Mouse (Mus musculus) CH12.LX (cell line): ENCODE results near the gene Pan3. TPM values are rescaled to one million over a fixed set of nuclear protein-coding genes. Genes with fewer than 3 reads are reported as not detected.
"Not testable (repeated sequence)": the region's sequence is repeated elsewhere in the genome, so short reads cannot be mapped to it uniquely, and the experiment has no call there.

Experiments used
- DNase-seq: peaks from one replicate; pipeline ENCODE4 v3.0.0-alpha.2; 2013; ENCODE audit errors: extremely low read depth
- H3K27ac ChIP-seq: 2 replicates; pipeline ENCODE4 v1.5.1; 2012; ENCODE audit warnings: low read depth, mild to moderate bottlenecking, control low read depth, moderate library complexity; ENCODE audit not compliant: insufficient read depth
- H3K27me3 ChIP-seq: replicated peaks from 2 replicates; pipeline ENCODE3; 2012; ENCODE audit warnings: inconsistent platforms
- H3K36me3 ChIP-seq, 2 experiments: replicated peaks in 1 of 2; 2 replicates each; pipeline versions ENCODE3 to v1.6.1; 2012; ENCODE audit warnings: inconsistent platforms in 1 of 2, low read length in 1 of 2, mild to moderate bottlenecking in 1 of 2, mixed read lengths in 1 of 2, moderate library complexity in 1 of 2; ENCODE audit not compliant: control insufficient read depth in 1 of 2, insufficient read depth in 1 of 2
- H3K4me1 ChIP-seq, 2 experiments: 2 replicates each; pipeline ENCODE4 v1.6.1; 2012; ENCODE audit warnings: inconsistent platforms in 1 of 2, moderate library complexity in 1 of 2; ENCODE audit not compliant: insufficient read depth in 2 of 2, control insufficient read depth in 1 of 2
- H3K4me2 ChIP-seq: 2 replicates; pipeline ENCODE4 v1.6.1; 2012; ENCODE audit warnings: low read depth, mild to moderate bottlenecking, control low read depth; ENCODE audit not compliant: poor library complexity, insufficient read depth, severe bottlenecking
- H3K4me3 ChIP-seq, 3 experiments: fragments of 150-350 bp in 1 of 3; sonication (generic) in 1 of 3; replicated peaks in 1 of 3; 2 replicates each; pipeline versions ENCODE3 to v1.5.1; 2011 to 2012; ENCODE audit warnings: low read depth in 2 of 3, low read length in 2 of 3, mild to moderate bottlenecking in 2 of 3, moderate library complexity in 2 of 3, control low read depth in 1 of 3, improper control_type of control experiment in 1 of 3, inconsistent platforms in 1 of 3, mixed read lengths in 1 of 3; ENCODE audit not compliant: poor library complexity in 1 of 3
- H3K79me2 ChIP-seq: replicated peaks from 2 replicates; pipeline ENCODE4 v1.6.1; 2012; ENCODE audit warnings: mild to moderate bottlenecking, moderate library complexity; ENCODE audit not compliant: control insufficient read depth, poor library complexity, insufficient read depth, severe bottlenecking; ENCODE audit errors: extremely low read depth
- H3K9ac ChIP-seq: 2 replicates; pipeline ENCODE4 v1.6.1; 2012; ENCODE audit warnings: low read depth, mild to moderate bottlenecking, control low read depth, moderate library complexity; ENCODE audit not compliant: insufficient read depth
- H3K9me3 ChIP-seq: replicated peaks from 2 replicates; pipeline ENCODE3; 2012; ENCODE audit warnings: low read length, inconsistent platforms, mixed read lengths
- CHD1 ChIP-seq: IDR thresholded peaks from 2 replicates; pipeline ENCODE4 v1.6.1; 2012; ENCODE audit warnings: low read depth, low read length, improper control_type of control experiment, inconsistent platforms
- CHD2 ChIP-seq: IDR thresholded peaks from 2 replicates; pipeline ENCODE4 v1.6.1; 2011; ENCODE audit warnings: low read length, improper control_type of control experiment
- ETS1 ChIP-seq: conservative IDR thresholded peaks from 2 replicates; pipeline ENCODE4 v1.6.1; 2012; ENCODE audit warnings: low read depth, mild to moderate bottlenecking, inconsistent platforms, low read length, improper control_type of control experiment, moderate library complexity
- KAT2A ChIP-seq: IDR thresholded peaks from 2 replicates; pipeline ENCODE4 v1.6.1; 2012; ENCODE audit warnings: low read length, improper control_type of control experiment, inconsistent platforms; ENCODE audit not compliant: insufficient replicate concordance
- MEF2A ChIP-seq: IDR thresholded peaks from 2 replicates; pipeline ENCODE4 v1.6.1; 2014; ENCODE audit warnings: low read depth, mild to moderate bottlenecking, inconsistent platforms, low read length, improper control_type of control experiment, borderline replicate concordance
- MXI1 ChIP-seq: IDR thresholded peaks from 2 replicates; pipeline ENCODE4 v1.6.1; 2011; ENCODE audit warnings: mild to moderate bottlenecking, low read depth, low read length, improper control_type of control experiment
- MYC ChIP-seq: IDR thresholded peaks from 2 replicates; pipeline ENCODE4 v1.6.1; 2011; ENCODE audit warnings: low read depth, mild to moderate bottlenecking, improper control_type of control experiment, low read length
- RCOR1 ChIP-seq: conservative IDR thresholded peaks from 2 replicates; pipeline ENCODE4 v1.6.1; 2012; ENCODE audit warnings: low read depth, mild to moderate bottlenecking, inconsistent platforms, low read length, improper control_type of control experiment
- SIN3A ChIP-seq: IDR thresholded peaks from 2 replicates; pipeline ENCODE4 v1.6.1; 2012; ENCODE audit warnings: low read length, improper control_type of control experiment, inconsistent platforms
- SMC3 ChIP-seq: IDR thresholded peaks from 2 replicates; pipeline ENCODE4 v1.6.1; 2011; ENCODE audit warnings: low read depth, low read length, improper control_type of control experiment
- USF2 ChIP-seq: conservative IDR thresholded peaks from 2 replicates; pipeline ENCODE4 v1.6.1; 2011; ENCODE audit warnings: low read depth, low read length, improper control_type of control experiment
- ZC3H11A ChIP-seq: IDR thresholded peaks from 2 replicates; pipeline ENCODE4 v1.6.1; 2012; ENCODE audit warnings: low read depth, mild to moderate bottlenecking, inconsistent platforms, low read length, improper control_type of control experiment
- ZKSCAN1 ChIP-seq: IDR thresholded peaks from 2 replicates; pipeline ENCODE4 v1.6.1; 2012; ENCODE audit warnings: low read depth, inconsistent platforms, low read length, improper control_type of control experiment, borderline replicate concordance
- dilution Hi-C: fragments of 300-500 bp; cut with MboI; formaldehyde crosslinking; loops from 2 replicates; pipeline ENCODE4 v1.14.3; 2020; ENCODE audit warnings: low sequenced_read_pairs; ENCODE audit not compliant: extremely low pct_unique_long_range_greater_than_20kb, extremely low pct_ligation_motif_present
- in situ Hi-C: fragments of 300-500 bp; cut with MboI; formaldehyde crosslinking; loops from 3 replicates; pipeline ENCODE4 v1.14.3; 2019; ENCODE audit warnings: low sequenced_read_pairs, low pct_ligation_motif_present, low pct_unique_long_range_greater_than_20kb, mixed read lengths
- polyA plus RNA-seq: library from polyadenylated mRNA; unstranded; fragments of >175 nt; gene quantifications from 2 replicates; pipeline ENCODE4 v1.2.1, GENCODE M21; 2012; ENCODE audit warnings: low read depth; ENCODE audit not compliant: insufficient read length
- total RNA-seq, 2 experiments: library from RNA; depleted of rRNA; stranded (reverse); fragments of 300-350 nt in 1 of 2; fragments of >200 nt in 1 of 2; gene quantifications; 2 replicates each; pipeline ENCODE4 v1.2.3; 2012 to 2014

Gene Pan3
- total and polyA plus RNA-seq, 3 experiments, result 37.6 to 43.5 (median 40.2) TPM

- Histone ChIP-seq H3K4me3 (no peak overlapping the region), H3K36me3 (peaks cover 28 to 49% of the 10 kb centered on the region in 2 experiments), H3K4me2 (no peak overlapping the region), H3K9me3 (no peaks in the 10 kb centered on the region), H3K27ac (no peak overlapping the region), H3K27me3 (no peaks in the 10 kb centered on the region), H3K79me2 (no peaks in the 10 kb centered on the region), H3K9ac (no peak overlapping the region), H3K4me1 (no peaks in the 10 kb centered on the region)
- dilution Hi-C loops (no loop called here), in situ Hi-C loops (no loop called here)
- DNase-seq, result no peak
- no peak for TF ChIP-seq MYC
- no peak for TF ChIP-seq SMC3
- TF ChIP-seq MEF2A, result no peak
- TF ChIP-seq ETS1, result no peak
- TF ChIP-seq ZKSCAN1, result no peak
- TF ChIP-seq ZC3H11A, result no peak
- TF ChIP-seq CHD1, result no peak
- TF ChIP-seq SIN3A, result no peak
- no peak for TF ChIP-seq RCOR1
- TF ChIP-seq MXI1, result no peak
- TF ChIP-seq USF2, result no peak
Observed at GRCm38 (mm10) chr5:147551879-147552627, 122.1 kb downstream of the Pan3 start.

DNA sequence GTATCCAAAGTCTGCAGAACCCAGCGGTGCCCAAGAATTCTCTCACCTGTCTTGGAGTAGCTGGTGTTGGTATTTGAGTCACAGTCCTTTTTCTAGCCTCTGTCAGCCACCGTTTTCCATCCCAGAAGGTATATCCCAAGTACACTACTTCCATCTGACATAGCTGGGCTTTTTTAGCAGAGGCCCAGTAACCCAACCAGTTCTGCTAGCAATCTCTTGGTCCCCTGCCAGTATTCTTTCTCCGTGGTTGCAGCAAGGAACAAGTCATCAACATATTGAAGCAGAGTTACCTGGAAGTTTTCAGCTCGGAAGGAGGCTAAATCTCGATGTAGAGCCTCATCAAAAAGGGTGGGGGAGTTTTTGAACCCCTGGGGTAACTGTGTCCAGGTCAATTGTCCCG, 127.7 kb downstream of the Pan3 start:
- DNase-seq, H3K79me2 ChIP-seq, dilution Hi-C loops, H3K9ac ChIP-seq, H3K4me3 ChIP-seq, H3K4me1 ChIP-seq, H3K27ac ChIP-seq, H3K4me2 ChIP-seq, in situ Hi-C loops, H3K36me3 ChIP-seq, H3K27me3 ChIP-seq, H3K9me3 ChIP-seq: not testable (repeated sequence)

- peak; percentile 37 for DNase-seq
- in situ Hi-C loops (no loop called here), dilution Hi-C loops (no loop called here)
- H3K4me3 ChIP-seq, result peak overlapping the region in 2 of 3 experiments; percentile 8 to 31
- no peak overlapping the region for H3K9ac ChIP-seq
- no peak overlapping the region for H3K27ac ChIP-seq
- H3K4me2 ChIP-seq, result peak overlapping the region; percentile 58
- no peaks in the 10 kb centered on the region for H3K27me3 ChIP-seq
- H3K79me2 ChIP-seq, result no peaks in the 10 kb centered on the region
- H3K4me1 ChIP-seq, result peaks cover 0 to 21% of the 10 kb centered on the region in 2 experiments; a peak in 3 of 4 replicates
- no peaks in the 10 kb centered on the region for H3K36me3 ChIP-seq
- no peaks in the 10 kb centered on the region for H3K9me3 ChIP-seq
- TF ChIP-seq KAT2A (no peak), CHD2 (no peak)
Observed at GRCm38 (mm10) chr5:147563511-147564139, 133.7 kb downstream of the Pan3 start.
